Mouse (Mus musculus): ENCODE measurements at regions not wholly inside any gene's neighbourhood (a gene's known extent, or its start where the extent isn't known, plus 50 kb on each side); places are given as distances from the start of the nearest gene placed in this dataset.

DNA sequence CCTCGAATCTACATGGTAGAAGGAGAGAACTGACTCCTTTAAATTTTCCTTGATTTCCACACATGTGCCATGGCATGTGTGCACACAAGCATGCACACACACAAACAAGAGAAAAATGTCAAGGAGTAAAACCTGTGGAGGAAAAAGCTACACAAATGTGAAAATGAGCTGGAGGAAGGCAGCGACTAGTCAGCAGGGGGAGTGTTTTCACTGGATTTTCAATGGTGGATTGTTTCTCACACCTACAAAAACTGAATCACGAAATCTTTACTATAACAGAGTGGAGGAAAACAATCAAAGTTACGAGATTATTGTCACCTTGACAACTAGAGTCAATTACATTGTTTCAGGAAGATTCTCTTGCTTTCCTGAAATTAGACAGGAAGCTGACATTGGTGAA, 167.0 kb upstream of the Nsun6 start:
- TF ChIP-seq CTCF (conservative IDR thresholded peaks at IDR 0.05; ENCODE audit: insufficient read depth, insufficient read length, low read depth, low read length) (no peak), POLR2A (IDR thresholded peaks at IDR 0.05; ENCODE audit: low read depth, low read length) (no peak)
